Mouse (Mus musculus) embryo, embryonic 11 days (tissue): ENCODE data around the gene B230118H07Rik.
A peak's percentile ranks its signal among the peaks of the same experiment; 100 is the strongest.

Source experiments
- DNase-seq: peaks from one replicate; pipeline ENCODE4 v3.0.0-alpha.2; 2015

B230118H07Rik gene

GRCm38 (mm10) chr2:101638979-101639839 is 10.1 kb downstream of the B230118H07Rik start:
- DNase-seq: peak; percentile 63

GRCm38 (mm10) chr2:101628297-101629236 is 20.8 kb downstream of the B230118H07Rik start:
- peak; percentile 95 for DNase-seq

- no peak for DNase-seq
Measured at GRCm38 (mm10) chr2:101627227-101627626, 22.1 kb downstream of the B230118H07Rik start.

- DNase-seq: no peak
Measured at GRCm38 (mm10) chr2:101624526-101624925, 24.8 kb downstream of the B230118H07Rik start, which contains the start of gene Rag2. TSS of gene Rag2 (plus strand) at chr2:101624718.

GRCm38 (mm10) chr2:101624011-101624410 is 25.3 kb downstream of the B230118H07Rik start:
- DNase-seq: no peak

- DNase-seq: no peak
Measured at GRCm38 (mm10) chr2:101623042-101623441, 26.3 kb downstream of the B230118H07Rik start.

- no peak for DNase-seq
Measured at GRCm38 (mm10) chr2:101621611-101622010, 27.7 kb downstream of the B230118H07Rik start.

GRCm38 (mm10) chr2:101620899-101621298 is 28.4 kb downstream of the B230118H07Rik start:
- DNase-seq: no peak

- DNase-seq: no peak
Measured at GRCm38 (mm10) chr2:101618373-101618772, 31.0 kb downstream of the B230118H07Rik start.

GRCm38 (mm10) chr2:101615464-101616305 is 33.6 kb downstream of the B230118H07Rik start:
- no peak for DNase-seq

GRCm38 (mm10) chr2:101610861-101611260 is 38.5 kb downstream of the B230118H07Rik start:
- no peak for DNase-seq

- DNase-seq: peak; percentile 34
Measured at GRCm38 (mm10) chr2:101608232-101608894, 41.0 kb downstream of the B230118H07Rik start.

- DNase-seq: no peak
Measured at GRCm38 (mm10) chr2:101603099-101603498, 46.2 kb downstream of the B230118H07Rik start.

GRCm38 (mm10) chr2:101600703-101601102 is 48.6 kb downstream of the B230118H07Rik start:
- DNase-seq: peak; percentile 63

- no peak for DNase-seq
Measured at GRCm38 (mm10) chr2:101598190-101599181, 50.8 kb downstream of the B230118H07Rik start.

GRCm38 (mm10) chr2:101597186-101597585 is 52.1 kb downstream of the B230118H07Rik start:
- DNase-seq: peak; percentile 25

GRCm38 (mm10) chr2:101594681-101595080 is 54.7 kb downstream of the B230118H07Rik start:
- DNase-seq: no peak

GRCm38 (mm10) chr2:101592886-101593285 is 56.4 kb downstream of the B230118H07Rik start:
- DNase-seq: no peak

- DNase-seq: peak; percentile 65
Measured at GRCm38 (mm10) chr2:101592023-101592841, 57.1 kb downstream of the B230118H07Rik start.

- DNase-seq: peak; percentile 29
Measured at GRCm38 (mm10) chr2:101591356-101591755, 58.0 kb downstream of the B230118H07Rik start.
